Comparison of ENCODE assay signal across 7 mouse cellular contexts in genomic region chr9:78476531-78477020, GRCm38 (mm10). TPM values are rescaled to one million over a fixed set of nuclear protein-coding genes. Genes with fewer than 3 reads are reported as not detected.
DNase-seq lines count a peak whose midpoint lies in the region; ATAC-seq and TF ChIP-seq lines count a peak whose summit lies in the region.

No protein-coding gene starts in this region.

- no peak for DNase-seq in lung, postnatal 0 days (ENCODE audit: low spot score)
- DNase-seq in lung, postnatal 14 days, result no peak
- DNase-seq in forebrain, embryonic 10.5 days (ENCODE audit: extremely low spot score, low spot score), result peak; percentile 63
- DNase-seq in liver, embryonic 13.5 days, result peak; percentile 39
- DNase-seq in frontal cortex, postnatal 25 days (ENCODE audit: low spot score in 2 of 2), result no peak
- DNase-seq in lung, postnatal 4 days, result no peak
- DNase-seq in layer of hippocampus, adult 9-11 months, result no peak

- no peak overlapping the region for H3K4me3 ChIP-seq in lung, postnatal 0 days (ENCODE audit: low read depth, low read length)
- no peak overlapping the region for H3K4me3 ChIP-seq in forebrain, embryonic 10.5 days
- no peak overlapping the region for H3K4me3 ChIP-seq in liver, embryonic 13.5 days (replicated peaks)

- no peak overlapping the region for H3K27ac ChIP-seq in lung, postnatal 0 days (ENCODE audit: low read length)
- H3K27ac ChIP-seq in forebrain, embryonic 10.5 days, result peak overlapping the region; percentile 44; the same call in 1 of the 2 replicates
- peak overlapping the region; percentile 68 for H3K27ac ChIP-seq in liver, embryonic 13.5 days

- no peaks in the 10 kb centered on the region for H3K9me3 ChIP-seq in lung, postnatal 0 days (ENCODE audit: low read length)
- H3K9me3 ChIP-seq in forebrain, embryonic 10.5 days, result no peaks in the 10 kb centered on the region
- no peaks in the 10 kb centered on the region for H3K9me3 ChIP-seq in liver, embryonic 13.5 days (replicated peaks)

- WGBS in lung, postnatal 0 days, result 23% methylated on average over 1 of the region's 1 CpGs
- WGBS in forebrain, embryonic 10.5 days, result 9% methylated on average over 1 of the region's 1 CpGs
- WGBS in liver, embryonic 13.5 days (ENCODE audit: insufficient replicate concordance), result 6% methylated on average over 1 of the region's 1 CpGs

- TF ChIP-seq EP300 in lung, postnatal 0 days (IDR thresholded peaks at IDR 0.05), result no peak

- no peaks in the 10 kb centered on the region for H3K4me1 ChIP-seq in lung, postnatal 0 days (ENCODE audit: insufficient read depth, low read depth, low read length)
- H3K4me1 ChIP-seq in forebrain, embryonic 10.5 days, result peaks cover 16% of the 10 kb centered on the region
- H3K4me1 ChIP-seq in liver, embryonic 13.5 days (replicated peaks), result peaks cover 18% of the 10 kb centered on the region

- H3K9ac ChIP-seq in lung, postnatal 0 days (replicated peaks; ENCODE audit: low read depth), result no peak overlapping the region
- H3K9ac ChIP-seq in liver, embryonic 13.5 days, result no peak overlapping the region

- H3K4me2 ChIP-seq in lung, postnatal 0 days (replicated peaks; ENCODE audit: low read depth, low read length), result no peak overlapping the region
- no peak overlapping the region for H3K4me2 ChIP-seq in liver, embryonic 13.5 days

- H3K27me3 ChIP-seq in lung, postnatal 0 days (replicated peaks; ENCODE audit: insufficient read depth, low read length), result no peaks in the 10 kb centered on the region
- H3K27me3 ChIP-seq in forebrain, embryonic 10.5 days (ENCODE audit: poor library complexity, severe bottlenecking), result no peaks in the 10 kb centered on the region
- no peaks in the 10 kb centered on the region for H3K27me3 ChIP-seq in liver, embryonic 13.5 days

- no peak for ATAC-seq in lung, postnatal 0 days
- peak; percentile 39 for ATAC-seq in liver, embryonic 13.5 days (ENCODE audit: low read depth)

- 0 out of 2 replicates have a peak, but pooled peaks have one; percentile 8 for TF ChIP-seq CTCF in lung, postnatal 0 days (IDR thresholded peaks at IDR 0.05)

- peaks cover 23% of the 10 kb centered on the region for H3K36me3 ChIP-seq in lung, postnatal 0 days (ENCODE audit: insufficient read depth, low read length)
- peaks cover 88% of the 10 kb centered on the region for H3K36me3 ChIP-seq in forebrain, embryonic 10.5 days (replicated peaks)
- H3K36me3 ChIP-seq in liver, embryonic 13.5 days, result peaks cover 82% of the 10 kb centered on the region

RNA-seq across cellular contexts. Expression of gene Eef1a1, which starts 12.4 kb away (rescaled TPM):
- 2,930 and 3,003 TPM in 2 replicates for polyA plus RNA-seq in lung, postnatal 0 days (2015; fragmentation: Nextera tagmentation; extraction: Ambion mirVana)
- polyA plus RNA-seq in forebrain, embryonic 10.5 days (2016; fragmentation: Nextera tagmentation; extraction: Ambion mirVana), result 3,994 and 4,016 TPM in 2 replicates
- 2,607 and 2,711 TPM in 2 replicates for polyA plus RNA-seq in liver, embryonic 13.5 days (2015; fragmentation: Nextera tagmentation; extraction: Ambion mirVana)

RNA-seq across cellular contexts. Expression of gene Gm17324, which starts 28.0 kb away (rescaled TPM):
- polyA plus RNA-seq in lung, postnatal 0 days (2015; fragmentation: Nextera tagmentation; extraction: Ambion mirVana), result 0.80 and 0.88 TPM in 2 replicates
- 0.58 and 0.88 TPM in 2 replicates for polyA plus RNA-seq in forebrain, embryonic 10.5 days (2016; fragmentation: Nextera tagmentation; extraction: Ambion mirVana)
- polyA plus RNA-seq in liver, embryonic 13.5 days (2015; fragmentation: Nextera tagmentation; extraction: Ambion mirVana), result 0.33 and 0.64 TPM in 2 replicates

RNA-seq across cellular contexts. Expression of gene Mto1, which starts 28.6 kb away (rescaled TPM):
- 11.2 and 12.2 TPM in 2 replicates for polyA plus RNA-seq in lung, postnatal 0 days (2015; fragmentation: Nextera tagmentation; extraction: Ambion mirVana)
- 23.5 and 26.1 TPM in 2 replicates for polyA plus RNA-seq in forebrain, embryonic 10.5 days (2016; fragmentation: Nextera tagmentation; extraction: Ambion mirVana)
- polyA plus RNA-seq in liver, embryonic 13.5 days (2015; fragmentation: Nextera tagmentation; extraction: Ambion mirVana), result 23.4 and 25.9 TPM in 2 replicates

RNA-seq across cellular contexts. Expression of gene Cgas, which starts 33.5 kb away (rescaled TPM):
- polyA plus RNA-seq in lung, postnatal 0 days (2015; fragmentation: Nextera tagmentation; extraction: Ambion mirVana), result 0.86 TPM in 2 replicates
- 0.27 and 0.32 TPM in 2 replicates for polyA plus RNA-seq in forebrain, embryonic 10.5 days (2016; fragmentation: Nextera tagmentation; extraction: Ambion mirVana)
- 1.0 TPM in 2 replicates for polyA plus RNA-seq in liver, embryonic 13.5 days (2015; fragmentation: Nextera tagmentation; extraction: Ambion mirVana)

Comparison
In these comparisons a context has a peak if more than half of its experiments do, and no peak if none do; other contexts are left out.
1. DNase-seq: peak in forebrain, embryonic 10.5 days (single experiment) and liver, embryonic 13.5 days (single experiment); none in lung, postnatal 0 days (single experiment), lung, postnatal 14 days (single experiment), frontal cortex, postnatal 25 days (0 of 2), lung, postnatal 4 days (0 of 2) and layer of hippocampus, adult 9-11 months (single experiment).